Mouse (Mus musculus) 3T3-L1 (cell line): ENCODE data around the gene Cenpi.
A peak's percentile ranks its signal among the peaks of the same experiment; 100 is the strongest.

Experiments used
- DNase-seq: peaks from one replicate; pipeline ENCODE4 v3.0.0-alpha.2; 2015; ENCODE audit warnings: low read depth, low spot score

Cenpi gene

DNA sequence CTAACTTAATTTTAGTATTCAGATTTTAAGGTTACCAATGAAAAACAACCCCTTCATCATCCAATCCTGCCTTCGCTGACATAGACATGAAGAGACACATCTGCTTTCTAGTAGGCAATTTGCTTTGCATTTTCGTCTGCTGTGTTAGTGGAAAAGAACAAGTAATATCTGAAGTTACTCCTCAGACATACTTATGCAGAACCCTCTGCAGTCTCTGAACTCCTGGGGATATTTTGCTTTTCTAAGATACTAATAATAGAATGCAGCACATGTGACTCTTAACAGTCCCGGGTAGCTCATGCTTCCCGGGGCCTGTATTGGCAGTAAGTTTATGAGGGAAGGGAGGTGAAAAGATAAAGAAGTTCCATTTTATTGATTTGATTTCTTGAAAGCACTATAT, 54.3 kb downstream of the Cenpi start:
- no peak for DNase-seq

DNA sequence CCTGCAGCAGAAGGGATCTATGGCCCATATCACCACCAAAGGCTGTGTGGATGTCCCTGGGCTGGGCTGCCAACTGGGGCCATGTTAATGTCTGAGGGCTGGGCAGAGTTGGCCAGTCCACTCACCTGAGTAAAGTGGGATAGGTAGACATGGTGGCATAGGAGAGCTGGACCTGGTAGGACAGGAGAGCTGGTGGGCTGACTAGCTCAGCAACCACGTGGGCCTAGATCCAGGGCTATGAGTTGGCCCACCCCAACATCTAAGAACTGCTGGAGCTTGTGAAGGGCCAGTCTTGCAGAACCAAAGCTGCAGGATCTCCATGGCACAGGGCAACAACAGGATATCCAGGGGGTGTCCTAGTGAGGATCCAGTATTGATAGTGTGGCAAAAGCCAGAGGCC, 57.5 kb downstream of the Cenpi start:
- no peak for DNase-seq

DNA sequence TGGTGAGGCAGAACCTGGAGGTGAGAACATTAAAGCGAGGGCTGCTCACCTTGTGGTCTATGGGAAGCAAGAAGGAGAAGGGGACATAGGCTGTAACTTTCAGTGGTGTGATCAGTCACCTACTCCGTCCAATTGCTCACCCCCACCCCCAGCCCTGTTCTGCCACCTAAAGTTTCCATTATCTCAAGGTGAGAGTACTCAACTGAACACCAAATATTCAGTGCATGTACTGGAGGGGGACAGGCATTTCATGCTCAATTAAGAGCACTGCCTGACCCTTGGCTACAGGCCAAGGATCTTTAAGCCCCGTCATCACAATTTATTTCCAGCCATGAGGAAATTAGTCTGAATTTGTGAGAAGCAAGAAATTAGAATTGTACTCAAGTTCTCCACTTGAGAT, 58.7 kb downstream of the Cenpi start:
- DNase-seq: no peak

DNA sequence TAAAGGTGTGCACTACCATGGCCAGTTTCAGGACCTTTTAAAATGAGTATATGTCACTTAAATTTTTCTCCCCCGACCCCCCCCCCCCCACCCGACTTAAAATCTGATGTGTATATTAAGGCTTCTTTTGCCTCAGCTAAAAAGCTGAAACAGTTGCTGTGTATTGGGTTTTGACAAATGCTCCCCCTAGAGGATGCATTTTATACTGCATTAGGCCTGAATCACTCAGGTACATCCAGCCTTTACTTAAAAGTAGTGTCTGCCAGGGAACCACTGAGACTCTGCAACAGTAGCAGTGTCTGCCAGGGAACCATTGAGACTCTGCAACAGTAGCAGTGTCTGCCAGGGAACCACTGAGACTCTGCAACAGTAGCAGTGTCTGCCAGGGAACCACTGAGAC, 63.4 kb downstream of the Cenpi start:
- DNase-seq: peak; percentile 53

DNA sequence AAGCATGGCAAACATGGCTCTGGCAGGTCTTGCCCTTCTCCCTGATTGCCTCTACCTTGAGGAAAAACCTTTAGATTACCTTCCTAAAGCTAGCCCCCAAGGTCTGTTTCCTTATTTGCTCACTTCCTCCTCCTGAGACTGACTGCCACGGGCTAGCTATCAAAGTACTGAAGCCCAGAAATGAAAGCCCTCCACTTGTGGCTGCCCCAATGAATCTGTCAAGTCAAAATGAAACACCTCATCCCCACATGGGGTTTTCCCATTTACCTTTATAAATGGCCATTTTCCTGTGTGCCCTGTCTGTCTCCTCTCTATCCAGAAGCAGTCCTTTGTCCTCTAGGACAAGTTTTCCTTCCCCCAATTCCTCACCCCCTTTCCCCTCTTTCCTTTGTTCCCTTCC, 66.3 kb downstream of the Cenpi start:
- no peak for DNase-seq

DNA sequence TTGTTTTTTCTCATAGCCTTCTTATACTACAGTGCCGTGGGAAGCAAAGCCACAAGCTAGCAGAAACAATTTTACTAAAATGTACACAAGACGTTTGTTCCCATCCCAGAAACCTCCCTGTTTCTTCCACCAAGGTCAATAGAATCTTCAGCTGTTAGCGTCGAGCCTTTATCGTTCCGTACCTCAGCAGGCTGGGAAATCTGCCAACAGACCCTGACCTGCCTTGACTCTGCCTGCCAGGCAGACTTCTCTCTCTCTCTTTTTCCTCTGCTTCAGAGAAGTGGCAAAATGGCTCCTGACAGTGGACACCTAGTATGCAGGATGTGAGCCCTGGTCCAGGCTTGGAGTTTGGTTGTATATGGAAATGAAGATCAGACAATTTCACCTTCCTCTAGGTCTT, 77.0 kb downstream of the Cenpi start:
- DNase-seq: no peak

DNA sequence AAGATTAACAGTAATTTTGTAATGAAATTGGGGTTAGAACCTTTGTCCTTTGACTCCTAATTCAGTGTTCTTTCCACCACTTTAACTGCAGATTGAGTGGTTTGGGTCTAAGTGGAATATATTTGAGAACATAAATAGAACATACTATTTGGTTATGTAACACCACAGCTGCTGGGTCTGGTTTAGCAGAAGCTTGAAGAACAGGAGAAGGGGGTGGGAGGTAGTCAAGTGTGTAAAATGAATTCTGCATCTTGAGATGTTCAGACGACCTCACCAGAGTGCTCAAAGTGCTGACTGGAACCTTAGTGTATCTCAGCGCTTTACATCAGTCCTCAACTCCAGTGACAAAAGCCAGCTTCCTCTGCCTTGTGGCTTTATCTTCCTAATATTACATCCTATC, 91.1 kb downstream of the Cenpi start:
- DNase-seq: no peak

DNA sequence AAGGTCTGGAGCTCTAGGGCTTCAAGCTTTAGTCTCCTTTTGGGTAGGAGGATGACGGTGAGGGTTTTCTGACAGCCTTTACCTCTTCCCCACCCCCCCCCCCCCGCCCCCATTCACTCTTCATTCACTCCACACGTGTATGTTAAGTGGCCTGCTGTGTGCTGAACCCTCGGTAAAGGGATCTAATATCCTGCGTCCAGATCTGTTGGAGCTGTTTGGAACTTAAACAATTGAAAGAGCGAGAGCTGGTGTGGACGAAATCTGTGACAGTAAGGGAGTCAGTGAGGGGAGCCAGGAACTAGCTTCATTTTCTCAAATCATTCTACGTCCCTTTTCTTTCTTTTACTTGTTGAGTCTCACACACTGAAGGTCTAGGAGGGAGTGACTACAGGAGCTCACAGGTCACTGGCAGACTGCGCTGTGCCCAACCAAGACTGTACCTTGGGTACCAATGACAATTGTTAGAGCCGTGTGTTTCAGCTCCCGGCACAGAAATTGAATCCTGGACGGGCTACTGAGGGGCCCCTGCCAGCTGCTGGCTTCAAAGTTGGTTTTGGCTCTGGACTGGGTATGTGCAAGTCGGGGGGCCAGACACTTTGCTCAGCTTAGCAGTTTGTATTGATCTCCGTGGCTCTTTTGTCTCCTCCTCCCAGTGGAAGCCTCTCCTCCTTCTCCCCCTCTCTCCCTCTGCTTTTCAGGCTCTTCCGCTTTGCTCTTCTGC, 96.1 kb downstream of the Cenpi start, which contains the start of gene Drp2:
Drp2 (plus strand) TSS at position 689 of the 721 bp plus-strand sequence.
- DNase-seq: no peak

DNA sequence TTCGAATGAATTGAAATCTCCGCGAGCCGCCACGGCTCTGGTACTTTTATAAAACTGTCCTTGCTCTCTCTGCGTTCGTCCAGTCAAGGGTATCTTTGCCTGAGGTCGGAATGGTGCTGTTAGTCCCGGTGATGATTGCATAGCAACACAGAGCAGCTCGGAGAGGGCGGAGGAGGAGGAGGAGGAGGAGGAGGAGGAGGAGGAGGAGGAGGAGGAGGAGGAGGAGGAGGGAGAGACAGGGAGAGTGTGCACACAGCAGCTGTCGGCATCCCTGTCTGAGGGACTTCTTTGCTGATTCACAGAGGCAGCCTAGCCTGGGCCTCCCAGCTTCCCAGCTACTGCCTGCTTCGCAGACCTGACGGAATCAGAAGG, 96.7 kb downstream of the Cenpi start:
- DNase-seq: no peak

DNA sequence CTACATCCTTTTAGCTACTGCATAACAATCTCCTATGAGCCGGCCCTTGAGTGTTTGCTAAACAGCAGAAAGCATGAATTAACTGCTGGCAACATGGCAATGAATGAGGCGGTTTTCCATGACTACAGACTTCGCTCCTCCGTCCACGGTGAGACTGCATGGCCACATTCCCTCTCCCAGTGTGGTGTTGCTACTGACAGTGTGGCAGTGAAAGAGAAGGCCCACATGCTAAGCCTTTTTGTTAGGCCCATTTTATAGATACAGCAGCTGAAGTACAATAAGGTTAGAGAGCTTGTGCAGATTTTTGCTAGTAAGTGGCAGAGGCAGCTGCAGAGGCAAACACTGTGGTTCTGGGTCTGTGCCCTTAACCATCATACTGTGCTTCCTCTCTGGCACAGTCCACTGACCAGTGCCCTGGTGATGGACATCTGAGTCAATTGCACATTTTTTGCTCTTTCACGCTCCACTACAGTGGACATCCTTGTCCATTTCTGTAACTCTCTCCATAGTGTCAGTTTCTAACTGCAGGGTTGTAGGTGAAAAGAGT, 101.5 kb downstream of the Cenpi start:
- no peak for DNase-seq

DNA sequence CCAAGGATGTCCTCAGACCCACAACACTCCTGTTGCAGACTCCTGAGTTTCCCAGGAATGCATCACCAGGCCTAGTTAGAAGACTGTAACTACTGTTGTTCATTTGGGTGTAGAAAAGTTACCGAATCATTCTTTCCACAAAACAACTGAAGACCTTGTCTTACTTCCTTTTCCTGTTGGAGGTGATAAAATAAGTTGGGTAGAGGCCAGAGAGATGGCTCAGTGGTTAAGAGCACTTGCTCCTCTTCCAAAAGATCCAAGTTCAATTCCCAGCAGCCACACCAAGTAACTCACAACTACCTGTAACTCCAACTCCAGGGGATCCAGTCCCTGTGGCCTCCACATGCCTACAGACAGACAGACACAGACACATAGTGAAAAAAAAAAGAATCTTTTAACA, 104.2 kb downstream of the Cenpi start:
- no peak for DNase-seq
